Mouse (Mus musculus) kidney, adult 11 months (tissue): ENCODE results near the gene Zfyve28.

Experiments
- DNase-seq: peaks from one replicate; pipeline ENCODE4 v3.0.0; 2022

Zfyve28 gene

GRCm38 (mm10) chr5:34286516-34286915 lies 1.7 kb downstream of the Zfyve28 start:
- DNase-seq, result no peak

GRCm38 (mm10) chr5:34285285-34285684 lies 3.0 kb downstream of the Zfyve28 start:
- DNase-seq, result no peak

GRCm38 (mm10) chr5:34284156-34284750 lies 4.0 kb downstream of the Zfyve28 start:
- no peak for DNase-seq

- no peak for DNase-seq
Measured at GRCm38 (mm10) chr5:34283355-34283754, 4.9 kb downstream of the Zfyve28 start.

- DNase-seq, result no peak
Measured at GRCm38 (mm10) chr5:34280976-34281375, 7.3 kb downstream of the Zfyve28 start.

GRCm38 (mm10) chr5:34279214-34279613 lies 9.0 kb downstream of the Zfyve28 start:
- no peak for DNase-seq

GRCm38 (mm10) chr5:34278058-34278457 lies 10.2 kb downstream of the Zfyve28 start:
- DNase-seq, result no peak

GRCm38 (mm10) chr5:34276746-34277145 lies 11.5 kb downstream of the Zfyve28 start:
- no peak for DNase-seq

- DNase-seq, result no peak
Measured at GRCm38 (mm10) chr5:34276191-34276590, 12.1 kb downstream of the Zfyve28 start.

- no peak for DNase-seq
Measured at GRCm38 (mm10) chr5:34274676-34275293, 13.5 kb downstream of the Zfyve28 start.

GRCm38 (mm10) chr5:34274268-34274667 lies 14.0 kb downstream of the Zfyve28 start:
- DNase-seq, result no peak

- no peak for DNase-seq
Measured at GRCm38 (mm10) chr5:34273251-34273681, 15.0 kb downstream of the Zfyve28 start.

GRCm38 (mm10) chr5:34271743-34272142 lies 16.5 kb downstream of the Zfyve28 start:
- DNase-seq, result no peak

GRCm38 (mm10) chr5:34269921-34270465 lies 18.3 kb downstream of the Zfyve28 start:
- DNase-seq, result no peak

GRCm38 (mm10) chr5:34269197-34269920 lies 18.9 kb downstream of the Zfyve28 start:
- no peak for DNase-seq

- no peak for DNase-seq
Measured at GRCm38 (mm10) chr5:34266065-34266464, 22.2 kb downstream of the Zfyve28 start.

- DNase-seq, result no peak
Measured at GRCm38 (mm10) chr5:34259172-34259816, 29.0 kb downstream of the Zfyve28 start.

GRCm38 (mm10) chr5:34255189-34255588 lies 33.1 kb downstream of the Zfyve28 start:
- DNase-seq, result no peak

GRCm38 (mm10) chr5:34254309-34254708 lies 33.9 kb downstream of the Zfyve28 start:
- DNase-seq, result no peak

GRCm38 (mm10) chr5:34252967-34253519 lies 35.2 kb downstream of the Zfyve28 start:
- DNase-seq, result no peak

- DNase-seq, result no peak
Measured at GRCm38 (mm10) chr5:34252307-34252966, 35.8 kb downstream of the Zfyve28 start.

GRCm38 (mm10) chr5:34251794-34252193 lies 36.5 kb downstream of the Zfyve28 start:
- DNase-seq, result no peak
